16 mouse cellular contexts compared by ENCODE assay signal in the genomic region with DNA sequence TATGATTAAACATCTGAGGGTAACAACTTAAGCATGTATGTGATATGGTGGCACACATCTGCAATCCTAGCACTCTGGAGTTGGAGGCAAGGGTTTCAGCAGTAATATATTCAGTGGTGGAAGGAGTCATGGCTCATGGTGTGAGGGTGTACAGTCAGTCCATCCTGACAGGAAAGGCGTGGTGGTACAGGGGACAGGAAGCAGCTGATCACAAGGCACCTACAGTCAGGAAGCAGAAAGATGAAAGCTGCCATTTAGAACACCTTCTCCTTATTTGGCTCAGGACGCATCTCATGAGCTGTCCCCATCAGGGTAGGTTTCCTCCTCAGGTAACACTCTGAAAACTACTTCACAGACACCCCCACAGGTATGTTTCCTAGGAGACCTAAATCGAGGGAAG. TPM values are rescaled to one million over a fixed set of nuclear protein-coding genes. Genes with fewer than 3 reads are reported as not detected.
A peak's percentile ranks its signal among the peaks of the same experiment; 100 is the strongest.
DNase-seq lines count a peak whose midpoint lies in the region; ATAC-seq lines count a peak whose summit lies in the region.
"Had no signal": no experiment of that assay in that cellular context is flagged by ENCODE, and none has a peak within 500 bp of the region (broad histone marks: within the 10 kb centered on the region; RNA-seq: fewer than 3 reads in every experiment).

No protein-coding gene starts in this region.

- peak; percentile 61 for DNase-seq in CD4-positive, CD25-positive, alpha-beta regulatory T cell, adult 2 months (ENCODE audit: low read depth, low spot score)
- DNase-seq in T-cell, adult 2 months (ENCODE audit: low spot score) = peak; percentile 56
- peak; percentile 21 for DNase-seq in thymus, postnatal 25 days
- no peak for DNase-seq in urinary bladder, postnatal 4 days (ENCODE audit: low spot score in 2 of 2)
- no peak for DNase-seq in yolk sac, embryonic 10.5 days (ENCODE audit: low spot score)
- DNase-seq in layer of hippocampus, postnatal 10 days (ENCODE audit: low spot score in 2 of 2) = no peak
- DNase-seq: cerebellum, adult 2 months; cerebellum, postnatal 36 days; heart, adult 2 months; heart, postnatal 4 days; kidney, adult 2 months; kidney, postnatal 14 days; liver, postnatal 0 days; lung, postnatal 10 days had no signal

- ATAC-seq in megakaryocyte, adult 5-6 weeks (ENCODE audit: poor library complexity, severe bottlenecking) = peak; percentile 22
- ATAC-seq: hindbrain, postnatal 0 days; liver, postnatal 0 days had no signal

RNA-seq across cellular contexts. Expression of a gene that starts 4.0 kb away (rescaled TPM):
- 79.2 and 108 TPM in 2 replicates for total RNA-seq in megakaryocyte, adult 5-6 weeks (2015)
- 62.0 and 70.3 TPM in 2 replicates for total RNA-seq in megakaryocyte, adult 5-6 weeks (2017)
- 10 to 100 TPM; 53.5 to 56.9 TPM for total RNA-seq in layer of hippocampus, postnatal 10 days (2021)

RNA-seq across cellular contexts. Expression of a gene that starts 33.1 kb away (rescaled TPM):
- 78.9 and 93.9 TPM in 2 replicates for total RNA-seq in megakaryocyte, adult 5-6 weeks (2015)
- 204 and 218 TPM in 2 replicates for total RNA-seq in megakaryocyte, adult 5-6 weeks (2017)
- total RNA-seq in layer of hippocampus, postnatal 10 days (2021) = under 1 TPM; 0.30 to 0.49 TPM

Comparison
In these comparisons a context has a peak if more than half of its experiments do, and no peak if none do; other contexts are left out.
1. DNase-seq: peak in CD4-positive, CD25-positive, alpha-beta regulatory T cell, adult 2 months (single experiment), T-cell, adult 2 months (single experiment) and thymus, postnatal 25 days (single experiment); none in urinary bladder, postnatal 4 days (0 of 2), yolk sac, embryonic 10.5 days (single experiment) and layer of hippocampus, postnatal 10 days (0 of 2).
2. RNA of a gene that starts 33.1 kb away (total RNA-seq): 78.9 to 218 TPM in megakaryocyte, adult 5-6 weeks; 0.30 to 0.49 TPM in layer of hippocampus, postnatal 10 days; every median in the first group is over 10 times any median in the second.